Mouse (Mus musculus) neural tube, embryonic 15.5 days (tissue): ENCODE data around the gene Lpp. TPM values are rescaled to one million over a fixed set of nuclear protein-coding genes. Genes with fewer than 3 reads are reported as not detected.

Experiments used
- ATAC-seq: fragments of 200-750 bp; cut with Nextera tagmentation; 2 replicates; pipeline ENCODE4 v1.8.0; 2017; ENCODE audit warnings: mild to moderate bottlenecking, moderate TSS enrichment, moderate library complexity; ENCODE audit not compliant: low FRiP score
- H3K27ac ChIP-seq: fragments of 300-500 bp; sonication (generic); replicated peaks from 2 replicates; pipeline ENCODE4 v1.5.1; 2015; ENCODE audit warnings: mild to moderate bottlenecking, inconsistent platforms
- H3K27me3 ChIP-seq: fragments of 300-500 bp; sonication (generic); replicated peaks from 2 replicates; pipeline ENCODE4 v1.6.1; 2015; ENCODE audit warnings: inconsistent platforms
- H3K36me3 ChIP-seq: fragments of 300-500 bp; sonication (generic); 2 replicates; pipeline ENCODE4 v1.6.1; 2015; ENCODE audit warnings: inconsistent platforms
- H3K4me1 ChIP-seq: fragments of 300-500 bp; sonication (generic); 2 replicates; pipeline ENCODE4 v1.6.1; 2015; ENCODE audit warnings: inconsistent platforms
- H3K4me2 ChIP-seq: fragments of 300-500 bp; sonication (generic); 2 replicates; pipeline ENCODE4 v1.6.1; 2015; ENCODE audit warnings: inconsistent platforms, mild to moderate bottlenecking, moderate library complexity
- H3K4me3 ChIP-seq: fragments of 300-500 bp; sonication (generic); replicated peaks from 2 replicates; pipeline ENCODE4 v1.5.1; 2015; ENCODE audit warnings: mild to moderate bottlenecking, inconsistent platforms
- H3K9ac ChIP-seq: fragments of 300-500 bp; sonication (generic); replicated peaks from 2 replicates; pipeline ENCODE4 v1.6.1; 2015; ENCODE audit warnings: mild to moderate bottlenecking, inconsistent platforms
- H3K9me3 ChIP-seq: fragments of 300-500 bp; sonication (generic); replicated peaks from 2 replicates; pipeline ENCODE4 v1.6.1; 2016; ENCODE audit warnings: inconsistent platforms
- WGBS: fragments of 180-500 bp; shearing (Covaris S2); methylation state at CpG from one replicate; pipeline ENCODE4 v1.1.7; 2015; ENCODE audit warnings: mixed read lengths; 5-methylcytosine and 5-hydroxymethylcytosine counted together
- polyA plus RNA-seq: library from polyadenylated mRNA; unstranded; fragments of >200 nt; fragmentation: Nextera tagmentation; extraction: Ambion mirVana; gene quantifications from 2 replicates; pipeline ENCODE4 v1.2.1, GENCODE M21; 2015

Lpp gene
- polyA plus RNA-seq, 1 experiment from 2014 or later, result 10.6 TPM

DNA sequence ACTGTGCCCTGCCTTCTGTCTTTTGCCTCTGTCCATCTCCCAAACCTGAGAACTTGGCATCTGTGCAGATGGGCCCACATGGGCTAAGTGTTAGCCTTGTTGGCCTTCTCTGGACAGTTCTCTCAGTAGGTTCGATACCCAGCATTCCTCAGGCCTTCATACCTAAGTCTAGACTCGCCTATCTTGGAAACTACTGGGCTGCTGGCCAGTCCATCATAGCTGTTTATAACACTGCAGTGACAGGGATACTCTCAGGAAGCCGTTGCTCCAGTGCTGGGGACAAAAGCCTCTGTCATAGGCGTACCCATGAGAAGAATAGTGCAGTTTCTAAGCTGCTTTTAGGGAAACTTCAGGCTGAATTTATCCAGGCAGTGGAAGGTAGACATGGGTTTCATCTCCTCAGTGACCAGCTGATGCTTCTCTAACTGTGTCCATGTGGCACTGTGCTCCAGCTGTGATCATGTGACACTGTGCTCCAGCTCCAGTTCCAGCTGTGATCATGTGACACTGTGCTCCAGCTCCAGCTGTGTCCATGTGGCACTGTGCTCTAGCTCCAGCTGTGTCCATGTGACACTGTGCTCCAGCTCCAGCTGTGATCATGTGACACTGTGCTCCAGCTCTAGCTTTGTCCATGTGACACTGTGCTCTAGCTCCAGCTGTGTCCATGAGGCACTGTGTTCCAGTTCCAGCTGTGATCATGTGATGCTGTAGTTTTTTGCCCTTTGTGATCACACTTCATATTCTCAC is 99.1 kb downstream of the Lpp start:
- H3K4me3 ChIP-seq, result no peak overlapping the region
- 71% methylated on average over 4 of the region's 4 CpGs for WGBS

GRCm38 (mm10) chr16:24494531-24494930 is 101.2 kb downstream of the Lpp start:
- Histone ChIP-seq H3K27ac (no peak overlapping the region), H3K9me3 (no peaks in the 10 kb centered on the region), H3K27me3 (no peaks in the 10 kb centered on the region), H3K4me3 (no peak overlapping the region), H3K4me2 (no peak overlapping the region), H3K4me1 (peaks cover 37% of the 10 kb centered on the region), H3K36me3 (no peaks in the 10 kb centered on the region), H3K9ac (no peak overlapping the region)
- 48% methylated on average over 6 of the region's 6 CpGs for WGBS
- no peak for ATAC-seq

More for the DNA sequence above, 99.1 kb downstream of the Lpp start:
- H3K4me2 ChIP-seq, result no peak overlapping the region
- H3K27me3 ChIP-seq, result no peaks in the 10 kb centered on the region
- H3K27ac ChIP-seq, result no peak overlapping the region
- H3K9me3 ChIP-seq, result no peaks in the 10 kb centered on the region
- H3K4me1 ChIP-seq, result peaks cover 41% of the 10 kb centered on the region
- ATAC-seq, result no peak
- H3K9ac ChIP-seq, result no peak overlapping the region
- H3K36me3 ChIP-seq, result no peaks in the 10 kb centered on the region

GRCm38 (mm10) chr16:24495461-24495860 is 102.2 kb downstream of the Lpp start:
- Histone ChIP-seq H3K9me3 (no peaks in the 10 kb centered on the region), H3K27me3 (no peaks in the 10 kb centered on the region), H3K4me2 (no peak overlapping the region), H3K27ac (no peak overlapping the region), H3K4me1 (peaks cover 35% of the 10 kb centered on the region), H3K36me3 (no peaks in the 10 kb centered on the region), H3K9ac (no peak overlapping the region), H3K4me3 (no peak overlapping the region)
- WGBS, result 59% methylated on average over 4 of the region's 4 CpGs
- ATAC-seq, result no peak

GRCm38 (mm10) chr16:24496635-24497034 is 103.3 kb downstream of the Lpp start:
- no peaks in the 10 kb centered on the region for H3K9me3 ChIP-seq
- H3K36me3 ChIP-seq, result no peaks in the 10 kb centered on the region
- peaks cover 36% of the 10 kb centered on the region for H3K4me1 ChIP-seq
- ATAC-seq, result no peak
- no peak overlapping the region for H3K27ac ChIP-seq
- H3K27me3 ChIP-seq, result no peaks in the 10 kb centered on the region
- WGBS, result 68% methylated on average over 7 of the region's 7 CpGs
- H3K9ac ChIP-seq, result no peak overlapping the region
- no peak overlapping the region for H3K4me2 ChIP-seq
- H3K4me3 ChIP-seq, result no peak overlapping the region

DNA sequence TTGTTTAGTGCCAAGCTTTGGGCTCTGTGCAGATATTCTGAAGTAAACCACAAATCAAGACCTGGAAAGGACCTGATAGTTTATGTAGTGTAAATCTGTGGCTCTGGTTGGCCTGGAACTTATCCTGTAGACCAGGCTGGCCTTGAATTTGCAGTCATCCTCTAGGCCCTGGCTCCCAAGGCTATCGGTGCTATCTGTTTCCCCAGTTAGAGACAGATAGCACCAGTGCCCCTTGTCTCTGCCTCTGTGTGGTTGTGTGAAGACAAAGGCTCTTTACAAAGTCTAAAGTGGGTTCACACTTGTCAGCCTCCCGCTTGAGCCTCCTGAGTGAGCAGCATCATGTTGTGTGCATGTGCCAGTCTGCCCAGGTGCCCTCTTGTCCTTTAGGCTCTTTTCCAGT is 104.1 kb downstream of the Lpp start:
- Histone ChIP-seq H3K4me1 (peaks cover 38% of the 10 kb centered on the region), H3K36me3 (no peaks in the 10 kb centered on the region), H3K9me3 (no peaks in the 10 kb centered on the region), H3K4me3 (no peak overlapping the region), H3K27me3 (no peaks in the 10 kb centered on the region), H3K9ac (no peak overlapping the region), H3K27ac (no peak overlapping the region), H3K4me2 (no peak overlapping the region)
- ATAC-seq, result no peak
- WGBS, result 85% methylated on average over 2 of the region's 2 CpGs

GRCm38 (mm10) chr16:24498103-24498659 is 104.9 kb downstream of the Lpp start:
- no peak overlapping the region for H3K27ac ChIP-seq
- H3K27me3 ChIP-seq, result no peaks in the 10 kb centered on the region
- no peak overlapping the region for H3K4me3 ChIP-seq
- ATAC-seq, result no peak
- H3K9ac ChIP-seq, result no peak overlapping the region
- H3K36me3 ChIP-seq, result no peaks in the 10 kb centered on the region
- H3K9me3 ChIP-seq, result no peaks in the 10 kb centered on the region
- no peak overlapping the region for H3K4me2 ChIP-seq
- peaks cover 36% of the 10 kb centered on the region for H3K4me1 ChIP-seq
- WGBS, result 91% methylated on average over 5 of the region's 5 CpGs

GRCm38 (mm10) chr16:24501197-24501596 is 107.9 kb downstream of the Lpp start:
- Histone ChIP-seq H3K27me3 (no peaks in the 10 kb centered on the region), H3K4me3 (no peak overlapping the region), H3K4me1 (peaks cover 26% of the 10 kb centered on the region), H3K9me3 (no peaks in the 10 kb centered on the region), H3K27ac (peak overlapping the region; percentile 15; the same call in 1 of the 2 replicates), H3K36me3 (no peaks in the 10 kb centered on the region), H3K9ac (no peak overlapping the region), H3K4me2 (no peak overlapping the region)
- ATAC-seq, result no peak
- WGBS, result 36% methylated on average over 6 of the region's 6 CpGs

DNA sequence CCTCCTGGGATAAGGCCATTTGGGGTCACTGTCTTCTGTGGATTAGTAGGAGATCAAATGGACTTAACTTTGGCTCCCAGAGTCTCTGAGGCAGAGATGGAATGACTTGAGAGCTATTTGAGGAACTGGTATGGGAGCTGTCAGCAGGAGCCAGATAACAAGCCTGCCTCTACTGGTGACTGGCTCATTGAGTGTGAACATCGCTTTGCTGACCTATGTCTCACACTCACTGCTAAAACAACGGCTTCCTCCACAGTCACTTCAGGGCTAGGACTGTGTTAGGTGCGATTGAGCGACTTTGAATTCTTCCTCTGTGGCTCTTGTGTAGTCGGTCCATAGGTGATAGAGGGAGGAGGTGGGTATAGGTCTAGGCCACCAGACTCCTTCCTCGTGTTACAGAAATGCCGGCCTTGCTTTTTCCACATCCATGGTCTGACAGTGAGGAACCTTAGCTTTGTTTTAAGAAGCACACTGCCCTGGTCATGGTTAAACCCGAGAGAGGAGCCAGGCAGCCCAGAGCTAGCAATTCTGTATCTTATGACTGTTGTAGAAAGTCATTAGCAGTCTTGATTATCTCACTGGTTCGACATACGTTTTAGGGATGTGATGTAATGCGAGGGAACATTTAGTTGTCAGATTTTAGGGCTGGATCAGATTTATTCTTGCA is 108.5 kb downstream of the Lpp start:
- Histone ChIP-seq H3K4me2 (no peak overlapping the region), H3K9me3 (no peaks in the 10 kb centered on the region), H3K9ac (no peak overlapping the region), H3K27ac (peak overlapping the region; percentile 39; the same call in 1 of the 2 replicates), H3K4me3 (no peak overlapping the region), H3K27me3 (no peaks in the 10 kb centered on the region), H3K36me3 (no peaks in the 10 kb centered on the region), H3K4me1 (peaks cover 25% of the 10 kb centered on the region)
- ATAC-seq, result peak; percentile 49
- WGBS, result 66% methylated on average over 11 of the region's 11 CpGs

DNA sequence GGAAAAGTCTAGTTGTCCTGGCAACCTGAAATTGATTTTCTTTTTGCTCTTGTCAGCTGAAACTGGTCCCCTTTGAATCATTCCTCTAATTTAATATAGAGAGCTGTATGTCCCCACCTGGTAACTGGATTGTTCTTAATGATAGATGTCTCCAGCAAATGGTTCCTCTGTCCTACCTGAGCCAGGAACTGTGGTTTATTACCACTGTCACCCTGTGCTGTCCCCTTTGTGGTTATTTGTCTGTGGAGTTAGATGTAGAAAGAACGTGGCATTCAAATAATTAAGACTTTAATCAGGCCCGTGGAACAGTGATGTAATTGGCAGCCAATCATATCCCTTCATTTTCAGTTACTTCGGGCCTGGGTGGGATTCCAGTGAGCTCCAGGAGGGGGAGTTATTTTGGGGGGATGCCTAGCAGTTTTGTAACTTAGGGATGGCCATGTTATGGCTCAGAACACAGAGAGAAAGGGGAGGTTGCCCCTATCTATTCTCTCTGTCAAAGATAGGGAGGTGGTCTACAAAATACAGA is 109.1 kb downstream of the Lpp start:
- Histone ChIP-seq H3K27ac (no peak overlapping the region), H3K9me3 (no peaks in the 10 kb centered on the region), H3K4me2 (no peak overlapping the region), H3K9ac (no peak overlapping the region), H3K4me3 (no peak overlapping the region), H3K4me1 (peaks cover 22% of the 10 kb centered on the region), H3K36me3 (no peaks in the 10 kb centered on the region), H3K27me3 (no peaks in the 10 kb centered on the region)
- 50% methylated on average over 3 of the region's 3 CpGs for WGBS
- ATAC-seq, result 0 out of 2 replicates have a peak, but pooled peaks have one; percentile 33

DNA sequence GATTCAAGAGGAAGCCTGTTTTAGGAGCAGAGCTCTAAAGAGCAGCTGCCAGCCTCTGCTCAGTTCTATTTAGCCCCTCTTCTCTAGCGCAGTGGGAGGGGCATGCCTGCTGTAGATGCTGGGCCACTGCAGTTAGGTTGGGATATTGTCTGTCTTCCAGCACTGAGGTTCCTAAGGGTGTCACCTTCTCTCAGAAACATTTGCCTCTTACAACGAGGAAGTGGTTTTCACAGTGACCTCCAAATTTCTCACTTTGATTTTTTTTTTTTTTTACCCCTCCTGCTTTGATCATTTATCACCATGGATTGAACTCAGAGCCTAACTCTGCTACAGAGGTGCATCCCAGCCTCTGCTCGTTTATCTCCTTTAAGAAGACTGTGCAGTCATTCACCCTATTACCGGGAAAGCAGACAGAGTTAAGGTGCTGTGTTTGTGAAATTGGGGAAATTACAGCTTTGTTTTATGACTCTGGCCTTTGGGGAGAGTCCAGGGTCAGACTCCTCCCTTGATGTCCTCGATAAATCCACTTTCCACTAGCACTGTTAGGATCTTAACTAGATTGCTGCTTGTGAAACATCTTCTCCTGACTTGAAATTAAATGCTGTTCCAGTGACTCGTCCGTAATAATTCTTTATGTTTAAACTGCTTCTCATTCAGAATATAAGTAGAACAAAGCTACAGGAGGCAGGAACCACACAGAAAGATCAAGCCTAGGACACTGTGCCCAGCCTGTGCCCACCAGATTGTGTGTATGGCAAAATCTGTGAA is 111.7 kb downstream of the Lpp start:
- Histone ChIP-seq H3K4me1 (peaks cover 40% of the 10 kb centered on the region), H3K4me3 (no peak overlapping the region), H3K4me2 (no peak overlapping the region), H3K9me3 (no peaks in the 10 kb centered on the region), H3K27me3 (no peaks in the 10 kb centered on the region), H3K9ac (no peak overlapping the region), H3K36me3 (no peaks in the 10 kb centered on the region), H3K27ac (no peak overlapping the region)
- 47% methylated on average over 7 of the region's 7 CpGs for WGBS
- ATAC-seq, result no peak

- Histone ChIP-seq H3K9me3 (no peaks in the 10 kb centered on the region), H3K27ac (no peak overlapping the region), H3K4me1 (peaks cover 33% of the 10 kb centered on the region), H3K4me2 (no peak overlapping the region), H3K27me3 (no peaks in the 10 kb centered on the region), H3K9ac (no peak overlapping the region), H3K4me3 (no peak overlapping the region), H3K36me3 (no peaks in the 10 kb centered on the region)
- WGBS, result 91% methylated on average over 2 of the region's 2 CpGs
- ATAC-seq, result no peak
Measured at GRCm38 (mm10) chr16:24506237-24506636, 112.9 kb downstream of the Lpp start.
